Mouse (Mus musculus) lung, adult 2 months (tissue): ENCODE results near the gene Tmem215.

ENCODE experiments used
- CTCF ChIP-seq: fragments of 200-500 bp; IDR thresholded peaks from 2 replicates; pipeline ENCODE4 v1.5.1; 2011; ENCODE audit warnings: mild to moderate bottlenecking, low read length, control low read depth; ENCODE audit not compliant: insufficient read depth
- POLR2A ChIP-seq: fragments of 200-500 bp; IDR thresholded peaks from 2 replicates; pipeline ENCODE4 v1.6.1; 2011; ENCODE audit warnings: low read depth, mild to moderate bottlenecking, control low read depth, low read length, borderline replicate concordance; ENCODE audit errors: extremely low read depth

DNA sequence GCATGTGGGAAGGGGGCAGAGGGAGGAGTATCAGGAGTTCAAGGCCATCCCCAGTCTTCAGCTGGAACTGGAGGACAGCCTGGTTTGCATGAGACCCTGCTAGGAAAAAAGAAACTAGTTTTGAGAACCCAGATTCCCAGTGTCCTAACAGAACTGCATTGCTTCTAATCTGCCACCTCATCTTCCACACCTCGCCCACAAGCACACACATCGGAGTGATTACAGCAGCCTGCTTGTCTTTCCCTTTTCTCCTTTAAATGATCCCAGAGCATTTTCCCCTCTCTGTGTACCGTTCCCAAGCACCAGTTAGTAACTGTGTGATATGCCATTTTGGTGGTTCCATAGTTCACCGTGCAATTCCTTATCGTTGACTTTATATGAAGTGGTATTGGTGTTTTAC is 6.0 kb downstream of the Tmem215 start:
- TF ChIP-seq POLR2A (no peak), CTCF (no peak)
